Mouse (Mus musculus) cerebellum, adult 2 months (tissue): Measurements from ENCODE around the gene Sparc.

Source experiments
- CTCF ChIP-seq: fragments of 200-500 bp; IDR thresholded peaks from 2 replicates; pipeline ENCODE4 v1.5.1; 2011; ENCODE audit warnings: low read depth, mild to moderate bottlenecking, control low read depth, low read length, moderate library complexity, borderline replicate concordance; ENCODE audit not compliant: insufficient read depth
- POLR2A ChIP-seq: fragments of 200-500 bp; IDR thresholded peaks from 2 replicates; pipeline ENCODE4 v1.6.1; 2011; ENCODE audit warnings: low read length, control low read depth, borderline replicate concordance; ENCODE audit not compliant: insufficient read depth

GRCm38 (mm10) chr11:55356846-55357245 is 66.1 kb downstream of the Sparc start:
- TF ChIP-seq POLR2A (no peak; the same call in 1 of the 2 replicates), CTCF (no peak)
